Mouse (Mus musculus): ENCODE data around the gene Dbi. TPM values are rescaled to one million over a fixed set of nuclear protein-coding genes. Genes with fewer than 3 reads are reported as not detected.

The Dbi gene
- polyA plus RNA-seq, 1 experiment from 2014 or later: 816 TPM

- Histone ChIP-seq H3K4me1 (replicated peaks; ENCODE audit: control insufficient read depth, insufficient read depth, low read length) (peaks cover 2% of the 10 kb centered on the region; the same call in 1 of the 2 replicates), H3K36me3 (ENCODE audit: control insufficient read depth, insufficient read depth, low read length) (peaks cover 54% of the 10 kb centered on the region), H3K4me3 (ENCODE audit: low read depth, low read length) (no peak overlapping the region), H3K27me3 (replicated peaks; ENCODE audit: control insufficient read depth, insufficient read depth, low read length) (no peaks in the 10 kb centered on the region), H3K4me2 (ENCODE audit: low read length) (no peak overlapping the region), H3K9ac (ENCODE audit: low read length) (no peak overlapping the region), H3K27ac (ENCODE audit: low read depth) (no peak overlapping the region), H3K9me3 (ENCODE audit: control insufficient read depth, low read length) (no peaks in the 10 kb centered on the region; the same call in 1 of the 2 replicates)
- DNase-seq (ENCODE audit: low spot score): no peak
- WGBS: 86% methylated on average over 11 of the region's 11 CpGs
- ATAC-seq (replicated peaks; ENCODE audit: low FRiP score, low TSS enrichment, low read depth): no peak
Observed at GRCm38 (mm10) chr1:120116106-120116505, 4.8 kb downstream of the Dbi start.

GRCm38 (mm10) chr1:120115671-120116081, 5.2 kb downstream of the Dbi start:
- H3K4me1 ChIP-seq (replicated peaks; ENCODE audit: control insufficient read depth, insufficient read depth, low read length): peaks cover 2% of the 10 kb centered on the region; the same call in 1 of the 2 replicates
- no peak overlapping the region for H3K9ac ChIP-seq (ENCODE audit: low read length)
- H3K4me3 ChIP-seq (ENCODE audit: low read depth, low read length): no peak overlapping the region
- WGBS: 85% methylated on average over 9 of the region's 9 CpGs
- peaks cover 54% of the 10 kb centered on the region for H3K36me3 ChIP-seq (ENCODE audit: control insufficient read depth, insufficient read depth, low read length)
- no peak for ATAC-seq (replicated peaks; ENCODE audit: low FRiP score, low TSS enrichment, low read depth)
- H3K4me2 ChIP-seq (ENCODE audit: low read length): no peak overlapping the region
- H3K27ac ChIP-seq (ENCODE audit: low read depth): no peak overlapping the region
- no peaks in the 10 kb centered on the region for H3K27me3 ChIP-seq (replicated peaks; ENCODE audit: control insufficient read depth, insufficient read depth, low read length)
- no peak for DNase-seq (ENCODE audit: low spot score)
- H3K9me3 ChIP-seq (ENCODE audit: control insufficient read depth, low read length): no peaks in the 10 kb centered on the region; the same call in 1 of the 2 replicates

GRCm38 (mm10) chr1:120112251-120113187, 8.4 kb downstream of the Dbi start:
- DNase-seq (ENCODE audit: low spot score) (no peak), ATAC-seq (replicated peaks; ENCODE audit: low FRiP score, low TSS enrichment, low read depth) (no peak)
- Histone ChIP-seq H3K9ac (ENCODE audit: low read length) (no peak overlapping the region), H3K9me3 (ENCODE audit: control insufficient read depth, low read length) (no peaks in the 10 kb centered on the region; the same call in 1 of the 2 replicates), H3K4me1 (replicated peaks; ENCODE audit: control insufficient read depth, insufficient read depth, low read length) (no peaks in the 10 kb centered on the region), H3K36me3 (ENCODE audit: control insufficient read depth, insufficient read depth, low read length) (peaks cover 47% of the 10 kb centered on the region), H3K4me3 (ENCODE audit: low read depth, low read length) (no peak overlapping the region), H3K27me3 (replicated peaks; ENCODE audit: control insufficient read depth, insufficient read depth, low read length) (no peaks in the 10 kb centered on the region), H3K27ac (ENCODE audit: low read depth) (no peak overlapping the region), H3K4me2 (ENCODE audit: low read length) (no peak overlapping the region)
- 88% methylated on average over 12 of the region's 12 CpGs for WGBS

GRCm38 (mm10) chr1:120111766-120112165, 9.1 kb downstream of the Dbi start:
- Histone ChIP-seq H3K9ac (ENCODE audit: low read length) (no peak overlapping the region), H3K4me3 (ENCODE audit: low read depth, low read length) (no peak overlapping the region), H3K36me3 (ENCODE audit: control insufficient read depth, insufficient read depth, low read length) (peaks cover 43% of the 10 kb centered on the region), H3K9me3 (ENCODE audit: control insufficient read depth, low read length) (no peaks in the 10 kb centered on the region; the same call in 1 of the 2 replicates), H3K27ac (ENCODE audit: low read depth) (no peak overlapping the region), H3K4me1 (replicated peaks; ENCODE audit: control insufficient read depth, insufficient read depth, low read length) (no peaks in the 10 kb centered on the region), H3K4me2 (ENCODE audit: low read length) (no peak overlapping the region), H3K27me3 (replicated peaks; ENCODE audit: control insufficient read depth, insufficient read depth, low read length) (no peaks in the 10 kb centered on the region)
- ATAC-seq (replicated peaks; ENCODE audit: low FRiP score, low TSS enrichment, low read depth) (no peak), DNase-seq (ENCODE audit: low spot score) (no peak)
- 92% methylated on average over 8 of the region's 8 CpGs for WGBS

- 88% methylated on average over 19 of the region's 19 CpGs for WGBS
- no peak overlapping the region for H3K9ac ChIP-seq (ENCODE audit: low read length)
- no peak overlapping the region for H3K27ac ChIP-seq (ENCODE audit: low read depth)
- H3K4me2 ChIP-seq (ENCODE audit: low read length): no peak overlapping the region
- ATAC-seq (replicated peaks; ENCODE audit: low FRiP score, low TSS enrichment, low read depth) (no peak), DNase-seq (ENCODE audit: low spot score) (no peak)
- H3K9me3 ChIP-seq (ENCODE audit: control insufficient read depth, low read length): no peaks in the 10 kb centered on the region; the same call in 1 of the 2 replicates
- no peak overlapping the region for H3K4me3 ChIP-seq (ENCODE audit: low read depth, low read length)
- no peaks in the 10 kb centered on the region for H3K27me3 ChIP-seq (replicated peaks; ENCODE audit: control insufficient read depth, insufficient read depth, low read length)
- H3K4me1 ChIP-seq (replicated peaks; ENCODE audit: control insufficient read depth, insufficient read depth, low read length): no peaks in the 10 kb centered on the region
- H3K36me3 ChIP-seq (ENCODE audit: control insufficient read depth, insufficient read depth, low read length): peaks cover 27% of the 10 kb centered on the region
Observed at GRCm38 (mm10) chr1:120109741-120110432, 11.0 kb downstream of the Dbi start.

- Histone ChIP-seq H3K4me1 (replicated peaks; ENCODE audit: control insufficient read depth, insufficient read depth, low read length) (no peaks in the 10 kb centered on the region), H3K9ac (ENCODE audit: low read length) (no peak overlapping the region), H3K9me3 (ENCODE audit: control insufficient read depth, low read length) (no peaks in the 10 kb centered on the region), H3K27ac (ENCODE audit: low read depth) (no peak overlapping the region), H3K27me3 (replicated peaks; ENCODE audit: control insufficient read depth, insufficient read depth, low read length) (no peaks in the 10 kb centered on the region), H3K4me3 (ENCODE audit: low read depth, low read length) (no peak overlapping the region), H3K36me3 (ENCODE audit: control insufficient read depth, insufficient read depth, low read length) (no peaks in the 10 kb centered on the region), H3K4me2 (ENCODE audit: low read length) (no peak overlapping the region)
- DNase-seq (ENCODE audit: low spot score) (no peak), ATAC-seq (replicated peaks; ENCODE audit: low FRiP score, low TSS enrichment, low read depth) (no peak)
- 82% methylated on average over 5 of the region's 5 CpGs for WGBS
Observed at GRCm38 (mm10) chr1:120105556-120105959, 15.3 kb downstream of the Dbi start.

- DNase-seq (ENCODE audit: low spot score) (no peak), ATAC-seq (replicated peaks; ENCODE audit: low FRiP score, low TSS enrichment, low read depth) (no peak)
- Histone ChIP-seq H3K4me1 (replicated peaks; ENCODE audit: control insufficient read depth, insufficient read depth, low read length) (no peaks in the 10 kb centered on the region), H3K9ac (ENCODE audit: low read length) (no peak overlapping the region), H3K4me3 (ENCODE audit: low read depth, low read length) (no peak overlapping the region), H3K27me3 (replicated peaks; ENCODE audit: control insufficient read depth, insufficient read depth, low read length) (no peaks in the 10 kb centered on the region), H3K27ac (ENCODE audit: low read depth) (no peak overlapping the region), H3K9me3 (ENCODE audit: control insufficient read depth, low read length) (no peaks in the 10 kb centered on the region), H3K36me3 (ENCODE audit: control insufficient read depth, insufficient read depth, low read length) (no peaks in the 10 kb centered on the region), H3K4me2 (ENCODE audit: low read length) (no peak overlapping the region)
- 82% methylated on average over 3 of the region's 3 CpGs for WGBS
Observed at GRCm38 (mm10) chr1:120101227-120101609, 19.7 kb downstream of the Dbi start.

GRCm38 (mm10) chr1:120100456-120101226, 20.2 kb downstream of the Dbi start:
- no peak overlapping the region for H3K4me3 ChIP-seq (ENCODE audit: low read depth, low read length)
- no peak overlapping the region for H3K27ac ChIP-seq (ENCODE audit: low read depth)
- ATAC-seq (replicated peaks; ENCODE audit: low FRiP score, low TSS enrichment, low read depth) (no peak), DNase-seq (ENCODE audit: low spot score) (no peak)
- no peaks in the 10 kb centered on the region for H3K27me3 ChIP-seq (replicated peaks; ENCODE audit: control insufficient read depth, insufficient read depth, low read length)
- no peaks in the 10 kb centered on the region for H3K36me3 ChIP-seq (ENCODE audit: control insufficient read depth, insufficient read depth, low read length)
- H3K9ac ChIP-seq (ENCODE audit: low read length): no peak overlapping the region
- 79% methylated on average over 8 of the region's 8 CpGs for WGBS
- no peak overlapping the region for H3K4me2 ChIP-seq (ENCODE audit: low read length)
- H3K9me3 ChIP-seq (ENCODE audit: control insufficient read depth, low read length): no peaks in the 10 kb centered on the region
- no peaks in the 10 kb centered on the region for H3K4me1 ChIP-seq (replicated peaks; ENCODE audit: control insufficient read depth, insufficient read depth, low read length)

Measured in intestine, embryonic 14.5 days (tissue).